Mouse (Mus musculus): ENCODE measurements at regions not wholly inside any gene's neighbourhood (a gene's known extent, or its start where the extent isn't known, plus 50 kb on each side); places are given as distances from the start of the nearest gene placed in this dataset.

DNA sequence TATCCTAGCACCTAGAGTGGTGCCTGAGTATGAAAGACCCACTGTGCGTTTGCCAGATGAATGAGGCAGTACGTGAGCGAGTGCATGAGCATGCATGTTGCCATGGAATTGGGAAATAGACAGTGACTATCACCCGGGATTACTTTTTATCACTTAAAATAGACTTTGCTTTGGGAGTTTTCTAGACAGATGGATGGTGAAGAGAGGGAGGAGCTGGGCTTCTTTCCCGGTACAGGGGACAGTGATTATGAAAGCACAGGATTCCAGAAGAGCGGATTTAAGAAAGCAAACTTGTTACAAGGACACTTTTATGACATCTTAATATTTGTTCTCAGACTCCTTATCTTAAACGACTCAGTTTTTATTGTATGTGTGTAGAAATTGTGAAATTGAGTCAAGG, 86.9 kb upstream of the Plpp4 start:
- H3K9ac ChIP-seq = no peak overlapping the region
- H3K36me3 ChIP-seq = no peaks in the 10 kb centered on the region
- no peak for ATAC-seq (replicated peaks; ENCODE audit: low FRiP score)
- H3K27me3 ChIP-seq = no peaks in the 10 kb centered on the region
- no peak overlapping the region for H3K27ac ChIP-seq
- H3K4me1 ChIP-seq = no peaks in the 10 kb centered on the region
- WGBS = 77% methylated on average over 7 of the region's 7 CpGs
- H3K4me3 ChIP-seq (replicated peaks) = no peak overlapping the region
- H3K4me2 ChIP-seq = no peak overlapping the region
- H3K9me3 ChIP-seq (replicated peaks) = no peaks in the 10 kb centered on the region

DNA sequence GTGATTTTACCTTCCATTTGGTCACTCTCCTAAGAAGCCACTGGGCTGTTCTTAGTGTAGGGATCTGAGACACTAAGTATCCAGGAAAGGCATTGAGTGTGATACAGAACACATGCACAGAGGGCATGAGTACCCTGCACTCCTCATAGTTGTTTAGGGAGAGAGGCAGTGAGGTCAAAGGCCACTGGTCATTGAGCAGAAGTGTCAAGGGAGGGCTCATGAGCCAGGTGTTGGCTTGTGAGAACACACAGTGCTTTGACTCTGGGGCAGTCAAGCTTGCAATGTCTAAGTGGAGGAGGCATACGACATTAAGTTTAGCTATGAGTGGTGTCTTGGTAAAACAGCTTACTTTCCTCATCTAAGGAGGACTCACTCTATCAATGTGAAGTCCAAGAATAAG, 65.9 kb upstream of the Plpp4 start:
- WGBS = 42% methylated on average over 1 of the region's 1 CpGs
- no peaks in the 10 kb centered on the region for H3K9me3 ChIP-seq (replicated peaks)
- H3K4me3 ChIP-seq (replicated peaks) = no peak overlapping the region
- ATAC-seq (replicated peaks; ENCODE audit: low FRiP score) = peak; percentile 79; the same call in 1 of the 2 replicates
- no peak overlapping the region for H3K27ac ChIP-seq
- H3K27me3 ChIP-seq = no peaks in the 10 kb centered on the region
- H3K36me3 ChIP-seq = no peaks in the 10 kb centered on the region
- H3K9ac ChIP-seq = no peak overlapping the region
- H3K4me2 ChIP-seq = no peak overlapping the region
- H3K4me1 ChIP-seq = no peaks in the 10 kb centered on the region

DNA sequence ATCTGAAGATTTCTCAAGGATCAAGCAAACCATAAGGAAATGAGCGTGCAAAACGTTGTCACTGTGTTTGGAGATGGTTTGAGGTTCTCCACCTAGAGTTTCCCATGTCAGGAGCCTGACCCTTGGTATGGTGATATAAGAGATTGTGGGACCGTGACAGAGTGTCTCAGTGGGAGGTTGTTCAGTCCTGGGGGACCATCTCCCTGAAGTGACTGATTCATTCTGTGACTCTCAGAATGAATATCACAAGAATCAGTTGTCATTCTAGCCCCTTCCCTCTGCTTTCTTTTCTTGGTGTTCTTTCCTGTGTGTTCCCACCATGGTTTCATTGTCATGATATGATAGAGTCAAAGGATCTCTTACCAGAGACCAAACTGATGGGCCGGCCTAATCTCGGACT, 49.8 kb upstream of the Plpp4 start:
- Histone ChIP-seq H3K4me3 (replicated peaks) (no peak overlapping the region), H3K36me3 (no peaks in the 10 kb centered on the region), H3K4me1 (no peaks in the 10 kb centered on the region), H3K27me3 (no peaks in the 10 kb centered on the region), H3K27ac (no peak overlapping the region), H3K9me3 (replicated peaks) (no peaks in the 10 kb centered on the region), H3K9ac (no peak overlapping the region), H3K4me2 (no peak overlapping the region)
- 83% methylated on average over 5 of the region's 5 CpGs for WGBS
- ATAC-seq (replicated peaks; ENCODE audit: low FRiP score) = no peak

All from kidney, embryonic 15.5 days (tissue).